Mouse (Mus musculus): ENCODE measurements at regions not wholly inside any gene's neighbourhood (a gene's known extent, or its start where the extent isn't known, plus 50 kb on each side); places are given as distances from the start of the nearest gene placed in this dataset.
A peak's percentile ranks its signal among the peaks of the same experiment; 100 is the strongest.

GRCm38 (mm10) chr9:31794911-31795310 lies 118.4 kb downstream of the Barx2 start:
- WGBS, result 91% methylated on average over 2 of the region's 2 CpGs
- Histone ChIP-seq H3K9me3 (no peaks in the 10 kb centered on the region), H3K36me3 (no peaks in the 10 kb centered on the region), H3K4me1 (replicated peaks) (no peaks in the 10 kb centered on the region), H3K27ac (no peak overlapping the region), H3K9ac (no peak overlapping the region), H3K4me3 (replicated peaks) (no peak overlapping the region), H3K27me3 (replicated peaks) (no peaks in the 10 kb centered on the region), H3K4me2 (replicated peaks) (no peak overlapping the region)
- no peak for ATAC-seq

- WGBS, result 89% methylated on average over 3 of the region's 3 CpGs
- Histone ChIP-seq H3K9ac (no peak overlapping the region), H3K27ac (no peak overlapping the region)
Measured at GRCm38 (mm10) chr9:31775956-31776355, 137.3 kb downstream of the Barx2 start.

DNA sequence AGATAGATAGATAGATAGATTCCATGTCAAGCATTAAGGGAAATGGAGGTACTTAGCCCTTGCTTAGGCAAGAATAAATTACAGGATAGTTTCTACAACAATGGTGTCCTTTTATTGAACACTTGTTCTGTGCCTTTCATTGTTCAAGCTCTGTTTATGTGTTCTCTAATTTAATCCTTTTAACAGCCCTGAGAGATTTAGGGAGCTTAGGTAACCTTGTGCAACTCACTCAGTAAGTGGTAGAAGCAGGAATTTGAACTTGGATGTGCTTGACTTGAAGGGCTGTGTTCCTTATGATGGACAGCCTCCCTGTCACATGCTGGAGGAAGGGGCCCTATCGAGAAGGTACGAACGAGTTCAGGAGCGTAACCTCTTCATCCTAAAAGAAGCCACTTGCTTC lies 147.9 kb downstream of the Barx2 start:
- Histone ChIP-seq H3K4me1 (replicated peaks) (no peaks in the 10 kb centered on the region), H3K27me3 (replicated peaks) (no peaks in the 10 kb centered on the region), H3K4me3 (replicated peaks) (no peak overlapping the region), H3K36me3 (no peaks in the 10 kb centered on the region), H3K9ac (no peak overlapping the region), H3K9me3 (no peaks in the 10 kb centered on the region), H3K4me2 (replicated peaks) (no peak overlapping the region), H3K27ac (no peak overlapping the region)
- no peak for ATAC-seq
- 83% methylated on average over 4 of the region's 4 CpGs for WGBS

More at GRCm38 (mm10) chr9:31775956-31776355, 137.3 kb downstream of the Barx2 start:
- no peaks in the 10 kb centered on the region for H3K27me3 ChIP-seq (replicated peaks)
- no peak overlapping the region for H3K4me2 ChIP-seq (replicated peaks)
- no peaks in the 10 kb centered on the region for H3K36me3 ChIP-seq
- no peak for ATAC-seq
- no peaks in the 10 kb centered on the region for H3K4me1 ChIP-seq (replicated peaks)
- H3K4me3 ChIP-seq (replicated peaks), result no peak overlapping the region
- H3K9me3 ChIP-seq, result no peaks in the 10 kb centered on the region

- Histone ChIP-seq H3K9ac (no peak overlapping the region), H3K4me2 (replicated peaks) (no peak overlapping the region), H3K27me3 (replicated peaks) (no peaks in the 10 kb centered on the region), H3K36me3 (no peaks in the 10 kb centered on the region), H3K4me1 (replicated peaks) (no peaks in the 10 kb centered on the region), H3K27ac (no peak overlapping the region), H3K9me3 (no peaks in the 10 kb centered on the region), H3K4me3 (replicated peaks) (no peak overlapping the region)
- ATAC-seq, result peak; percentile 75
- WGBS, result 52% methylated on average over 6 of the region's 6 CpGs
Measured at GRCm38 (mm10) chr9:31757894-31758561, 155.2 kb downstream of the Barx2 start.

DNA sequence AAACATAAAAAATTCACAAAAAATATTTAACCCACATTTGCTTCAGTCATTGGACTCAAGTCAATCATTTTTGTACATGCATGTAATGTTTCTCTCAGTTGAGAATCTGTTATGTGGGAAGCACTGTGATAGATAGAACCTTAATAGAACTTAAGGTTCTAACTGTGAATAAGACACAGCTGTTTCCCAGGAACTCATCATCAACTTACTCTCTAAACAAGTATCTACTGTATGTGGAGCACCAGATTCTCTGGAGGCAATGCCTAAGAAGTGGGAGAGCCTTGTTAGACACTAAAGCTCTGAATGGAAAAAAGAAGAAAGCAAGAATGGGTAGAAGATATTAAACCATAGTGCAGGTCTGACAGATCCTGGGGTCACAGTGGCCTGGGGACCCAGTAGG lies 182.8 kb downstream of the Barx2 start:
- H3K36me3 ChIP-seq, result no peaks in the 10 kb centered on the region
- no peak overlapping the region for H3K4me2 ChIP-seq (replicated peaks)
- no peaks in the 10 kb centered on the region for H3K9me3 ChIP-seq
- H3K27me3 ChIP-seq (replicated peaks), result no peaks in the 10 kb centered on the region
- no peak overlapping the region for H3K4me3 ChIP-seq (replicated peaks)
- H3K9ac ChIP-seq, result no peak overlapping the region
- ATAC-seq, result no peak
- no peaks in the 10 kb centered on the region for H3K4me1 ChIP-seq (replicated peaks)
- no peak overlapping the region for H3K27ac ChIP-seq

DNA sequence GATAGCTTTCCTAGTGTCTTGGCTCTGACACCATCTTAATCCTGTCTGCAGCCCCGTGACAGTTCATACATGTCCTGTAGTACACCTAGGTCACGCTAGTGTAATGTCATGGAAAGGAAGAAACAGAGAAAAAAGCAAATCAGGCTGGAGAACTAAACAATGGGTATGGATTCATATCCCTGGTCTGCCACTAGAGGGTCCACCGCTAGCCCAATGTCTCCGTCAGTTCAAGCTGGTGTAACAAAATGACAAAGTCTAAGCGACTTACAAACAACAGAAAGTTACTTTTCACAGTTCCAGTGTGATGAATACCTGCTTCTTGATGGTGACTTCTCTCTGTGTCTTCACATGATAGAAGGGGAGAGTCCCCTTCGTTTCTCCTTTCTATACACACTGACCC lies 194.0 kb downstream of the Barx2 start:
- H3K36me3 ChIP-seq, result no peaks in the 10 kb centered on the region
- H3K9ac ChIP-seq, result no peak overlapping the region
- no peak overlapping the region for H3K4me2 ChIP-seq (replicated peaks)
- H3K4me1 ChIP-seq (replicated peaks), result no peaks in the 10 kb centered on the region
- no peaks in the 10 kb centered on the region for H3K9me3 ChIP-seq
- no peak overlapping the region for H3K4me3 ChIP-seq (replicated peaks)
- 66% methylated on average over 6 of the region's 6 CpGs for WGBS
- no peak for ATAC-seq
- H3K27ac ChIP-seq, result no peak overlapping the region
- no peaks in the 10 kb centered on the region for H3K27me3 ChIP-seq (replicated peaks)

- Histone ChIP-seq H3K36me3 (no peaks in the 10 kb centered on the region), H3K27me3 (replicated peaks) (no peaks in the 10 kb centered on the region), H3K9me3 (no peaks in the 10 kb centered on the region), H3K9ac (no peak overlapping the region), H3K4me2 (replicated peaks) (no peak overlapping the region), H3K4me1 (replicated peaks) (no peaks in the 10 kb centered on the region), H3K27ac (no peak overlapping the region), H3K4me3 (replicated peaks) (no peak overlapping the region)
- 51% methylated on average over 2 of the region's 2 CpGs for WGBS
- no peak for ATAC-seq
Measured at GRCm38 (mm10) chr9:31710022-31710421, 203.2 kb downstream of the Barx2 start.

- no peak overlapping the region for H3K9ac ChIP-seq
- H3K9me3 ChIP-seq, result no peaks in the 10 kb centered on the region
- 55% methylated on average over 7 of the region's 7 CpGs for WGBS
- no peak overlapping the region for H3K4me2 ChIP-seq (replicated peaks)
- H3K36me3 ChIP-seq, result no peaks in the 10 kb centered on the region
- H3K27me3 ChIP-seq (replicated peaks), result no peaks in the 10 kb centered on the region
- no peaks in the 10 kb centered on the region for H3K4me1 ChIP-seq (replicated peaks)
- H3K27ac ChIP-seq, result no peak overlapping the region
- no peak overlapping the region for H3K4me3 ChIP-seq (replicated peaks)
- no peak for ATAC-seq
Measured at GRCm38 (mm10) chr9:31706688-31707087, 206.6 kb downstream of the Barx2 start.

- no peaks in the 10 kb centered on the region for H3K36me3 ChIP-seq
- no peak overlapping the region for H3K4me3 ChIP-seq (replicated peaks)
- no peak for ATAC-seq
- H3K4me2 ChIP-seq (replicated peaks), result no peak overlapping the region
- 82% methylated on average over 7 of the region's 7 CpGs for WGBS
- H3K9ac ChIP-seq, result no peak overlapping the region
- no peaks in the 10 kb centered on the region for H3K9me3 ChIP-seq
- peaks cover 5% of the 10 kb centered on the region; the same call in 1 of the 2 replicates for H3K4me1 ChIP-seq (replicated peaks)
- no peak overlapping the region for H3K27ac ChIP-seq
- no peaks in the 10 kb centered on the region; the same call in 1 of the 2 replicates for H3K27me3 ChIP-seq (replicated peaks)
Measured at GRCm38 (mm10) chr9:31690921-31691475, 222.3 kb downstream of the Barx2 start.

DNA sequence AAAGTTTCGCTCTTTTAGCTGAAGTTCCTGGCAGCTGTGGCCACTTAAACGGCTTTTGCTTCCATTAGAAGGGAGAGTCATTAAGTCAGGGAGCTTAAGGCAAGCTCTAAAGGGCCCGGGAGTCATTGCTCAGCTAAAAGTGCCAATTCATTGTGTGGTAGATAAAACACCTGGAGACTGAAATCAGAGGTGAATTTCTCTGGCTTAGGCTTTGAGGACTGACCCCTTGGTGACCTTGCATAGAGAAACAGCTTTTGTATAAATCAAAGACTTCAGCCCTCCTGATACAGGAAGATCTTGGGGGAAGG lies 224.1 kb upstream of the Tmem45b start:
- Histone ChIP-seq H3K4me3 (replicated peaks) (peak overlapping the region; percentile 15), H3K9ac (no peak overlapping the region), H3K36me3 (no peaks in the 10 kb centered on the region), H3K4me2 (replicated peaks) (peak overlapping the region; percentile 61), H3K4me1 (replicated peaks) (peaks cover 8% of the 10 kb centered on the region; the same call in 1 of the 2 replicates), H3K27me3 (replicated peaks) (no peaks in the 10 kb centered on the region), H3K27ac (no peak overlapping the region), H3K9me3 (no peaks in the 10 kb centered on the region)
- under 1% methylated on average over 3 of the region's 3 CpGs for WGBS
- no peak; the same call in 1 of the 2 replicates for ATAC-seq

GRCm38 (mm10) chr9:31687686-31688397 lies 223.6 kb upstream of the Tmem45b start:
- peak; percentile 48 for ATAC-seq
- Histone ChIP-seq H3K4me1 (replicated peaks) (peaks cover 11% of the 10 kb centered on the region; the same call in 1 of the 2 replicates), H3K27me3 (replicated peaks) (no peaks in the 10 kb centered on the region), H3K4me2 (replicated peaks) (peak overlapping the region; percentile 61), H3K9ac (no peak overlapping the region), H3K4me3 (replicated peaks) (peak overlapping the region; percentile 15), H3K36me3 (no peaks in the 10 kb centered on the region), H3K27ac (no peak overlapping the region), H3K9me3 (no peaks in the 10 kb centered on the region)
- WGBS, result 17% methylated on average over 17 of the region's 17 CpGs

GRCm38 (mm10) chr9:31686466-31686865 lies 222.2 kb upstream of the Tmem45b start:
- no peak overlapping the region for H3K27ac ChIP-seq
- H3K36me3 ChIP-seq, result no peaks in the 10 kb centered on the region
- H3K27me3 ChIP-seq (replicated peaks), result no peaks in the 10 kb centered on the region
- no peak overlapping the region for H3K4me2 ChIP-seq (replicated peaks)
- H3K4me1 ChIP-seq (replicated peaks), result peaks cover 11% of the 10 kb centered on the region; the same call in 1 of the 2 replicates
- no peak overlapping the region for H3K9ac ChIP-seq
- WGBS, result 84% methylated on average over 5 of the region's 5 CpGs
- no peaks in the 10 kb centered on the region for H3K9me3 ChIP-seq
- no peak for ATAC-seq
- no peak overlapping the region for H3K4me3 ChIP-seq (replicated peaks)

GRCm38 (mm10) chr9:31684812-31685188 lies 220.5 kb upstream of the Tmem45b start:
- Histone ChIP-seq H3K4me3 (replicated peaks) (no peak overlapping the region), H3K27ac (no peak overlapping the region), H3K4me2 (replicated peaks) (no peak overlapping the region), H3K9me3 (no peaks in the 10 kb centered on the region), H3K9ac (no peak overlapping the region), H3K27me3 (replicated peaks) (no peaks in the 10 kb centered on the region), H3K36me3 (no peaks in the 10 kb centered on the region), H3K4me1 (replicated peaks) (peaks cover 11% of the 10 kb centered on the region; the same call in 1 of the 2 replicates)
- WGBS, result 61% methylated on average over 8 of the region's 8 CpGs
- no peak for ATAC-seq
